8 mouse cellular contexts compared by ENCODE assay signal in the genomic region with DNA sequence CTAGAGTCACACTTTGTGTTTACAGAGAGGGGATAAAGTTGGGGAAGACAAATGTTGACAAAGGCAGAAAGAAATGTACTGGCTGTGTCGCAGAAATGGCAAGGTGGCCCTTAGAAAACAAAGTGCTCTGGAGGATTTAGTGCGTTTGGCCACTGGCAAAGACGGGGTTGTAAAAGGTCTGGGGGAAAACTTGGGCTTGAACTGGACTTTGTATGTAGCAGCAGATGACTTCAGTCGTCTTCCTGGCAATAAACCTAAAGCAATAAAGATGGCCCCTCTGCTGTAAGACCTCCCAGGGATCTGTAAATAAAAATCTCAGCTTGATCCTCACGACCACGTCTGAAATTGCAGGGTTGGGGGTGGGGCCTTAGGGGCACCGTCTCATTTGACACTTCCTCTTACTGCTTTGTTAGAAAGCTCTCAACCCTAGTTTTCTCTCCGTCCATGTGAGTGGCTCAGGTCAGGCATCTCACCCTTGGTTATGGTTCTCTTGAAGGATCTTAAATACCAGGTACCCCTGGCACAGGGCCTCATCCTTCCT. TPM values are rescaled to one million over a fixed set of nuclear protein-coding genes. Genes with fewer than 3 reads are reported as not detected.
DNase-seq lines count a peak whose midpoint lies in the region; ATAC-seq and TF ChIP-seq lines count a peak whose summit lies in the region.

No protein-coding gene starts in this region.

- H3K4me3 ChIP-seq in heart, postnatal 0 days (ENCODE audit: low read depth, low read length) = peak overlapping the region; percentile 66; the same call in 1 of the 2 replicates
- H3K4me3 ChIP-seq in embryonic facial prominence, embryonic 10.5 days = peak overlapping the region; percentile 67
- no peak overlapping the region for H3K4me3 ChIP-seq in hindbrain, embryonic 16.5 days (ENCODE audit: low read length)
- no peak overlapping the region for H3K4me3 ChIP-seq in midbrain, embryonic 15.5 days

- H3K9ac ChIP-seq in heart, postnatal 0 days (replicated peaks; ENCODE audit: low read depth, low read length) = no peak overlapping the region
- H3K9ac ChIP-seq in hindbrain, embryonic 16.5 days (ENCODE audit: low read depth, low read length) = 0 out of 2 replicates have a peak overlapping the region, but pooled peaks have one; percentile 68
- no peak overlapping the region for H3K9ac ChIP-seq in midbrain, embryonic 15.5 days

- no peak for ATAC-seq in heart, postnatal 0 days (ENCODE audit: insufficient read depth, low read depth)
- ATAC-seq in hindbrain, embryonic 16.5 days = no peak
- no peak for ATAC-seq in midbrain, embryonic 15.5 days (replicated peaks)

- H3K27ac ChIP-seq in heart, postnatal 0 days (ENCODE audit: low read depth) = no peak overlapping the region
- H3K27ac ChIP-seq in embryonic facial prominence, embryonic 10.5 days (replicated peaks) = peak overlapping the region; percentile 86
- 0 out of 2 replicates have a peak overlapping the region, but pooled peaks have one; percentile 78 for H3K27ac ChIP-seq in hindbrain, embryonic 16.5 days (ENCODE audit: low read depth, low read length)
- peak overlapping the region; percentile 84 for H3K27ac ChIP-seq in midbrain, embryonic 15.5 days

- TF ChIP-seq CTCF in heart, postnatal 0 days (IDR thresholded peaks at IDR 0.05; ENCODE audit: low read depth) = no peak

- H3K4me1 ChIP-seq in heart, postnatal 0 days (ENCODE audit: control insufficient read depth, insufficient read depth) = peaks cover 12% of the 10 kb centered on the region
- peaks cover 24% of the 10 kb centered on the region for H3K4me1 ChIP-seq in embryonic facial prominence, embryonic 10.5 days
- H3K4me1 ChIP-seq in hindbrain, embryonic 16.5 days (ENCODE audit: control insufficient read depth, insufficient read depth, low read depth, low read length) = peaks cover 11% of the 10 kb centered on the region
- H3K4me1 ChIP-seq in midbrain, embryonic 15.5 days = peaks cover 18% of the 10 kb centered on the region

- no peak for DNase-seq in heart, postnatal 0 days (ENCODE audit: low spot score)
- no peak for DNase-seq in heart, adult 9 months (ENCODE audit: low spot score in 2 of 2)
- DNase-seq in embryonic facial prominence, embryonic 10.5 days (ENCODE audit: low spot score) = no peak
- no peak for DNase-seq in gastrocnemius, postnatal 4 days (ENCODE audit: low spot score in 2 of 2)
- no peak for DNase-seq in layer of hippocampus, adult 11-12 months (ENCODE audit: low spot score)
- no peak for DNase-seq in gastrocnemius, adult 18-20 months (ENCODE audit: low spot score)

- no peak for TF ChIP-seq EP300 in heart, postnatal 0 days (IDR thresholded peaks at IDR 0.05; ENCODE audit: low read depth)

- peak overlapping the region; percentile 74 for H3K4me2 ChIP-seq in heart, postnatal 0 days (ENCODE audit: low read depth, low read length)
- peak overlapping the region; percentile 70 for H3K4me2 ChIP-seq in hindbrain, embryonic 16.5 days (ENCODE audit: low read length)
- peak overlapping the region; percentile 63 for H3K4me2 ChIP-seq in midbrain, embryonic 15.5 days

- WGBS in heart, postnatal 0 days = 52% methylated on average over 8 of the region's 8 CpGs
- WGBS in embryonic facial prominence, embryonic 10.5 days = 31% methylated on average over 8 of the region's 8 CpGs
- WGBS in hindbrain, embryonic 16.5 days = 40% methylated on average over 8 of the region's 8 CpGs
- WGBS in midbrain, embryonic 15.5 days = 40% methylated on average over 8 of the region's 8 CpGs

- H3K9me3 ChIP-seq in heart, postnatal 0 days (replicated peaks; ENCODE audit: control insufficient read depth, low read length) = peaks cover 4% of the 10 kb centered on the region; the same call in 1 of the 2 replicates
- H3K9me3 ChIP-seq in embryonic facial prominence, embryonic 10.5 days = 0 out of 2 replicates have a peak, but pooled peaks cover 4% of the 10 kb centered on the region
- H3K9me3 ChIP-seq in hindbrain, embryonic 16.5 days (ENCODE audit: control insufficient read depth, low read length) = no peaks in the 10 kb centered on the region
- 0 out of 2 replicates have a peak, but pooled peaks cover 2% of the 10 kb centered on the region for H3K9me3 ChIP-seq in midbrain, embryonic 15.5 days

- no peaks in the 10 kb centered on the region; the same call in 1 of the 2 replicates for H3K27me3 ChIP-seq in heart, postnatal 0 days (ENCODE audit: control insufficient read depth, insufficient read depth, low read length)
- H3K27me3 ChIP-seq in embryonic facial prominence, embryonic 10.5 days (replicated peaks; ENCODE audit: low read depth, poor library complexity, severe bottlenecking) = peaks cover 45% of the 10 kb centered on the region
- H3K27me3 ChIP-seq in hindbrain, embryonic 16.5 days (replicated peaks; ENCODE audit: control insufficient read depth, insufficient read depth, low read length) = no peaks in the 10 kb centered on the region
- H3K27me3 ChIP-seq in midbrain, embryonic 15.5 days (replicated peaks) = no peaks in the 10 kb centered on the region; the same call in 1 of the 2 replicates

- H3K36me3 ChIP-seq in heart, postnatal 0 days (replicated peaks; ENCODE audit: control insufficient read depth, insufficient read depth, low read length) = no peaks in the 10 kb centered on the region
- no peaks in the 10 kb centered on the region for H3K36me3 ChIP-seq in embryonic facial prominence, embryonic 10.5 days (replicated peaks)
- no peaks in the 10 kb centered on the region for H3K36me3 ChIP-seq in hindbrain, embryonic 16.5 days (ENCODE audit: control insufficient read depth, insufficient read depth, low read length)
- no peaks in the 10 kb centered on the region for H3K36me3 ChIP-seq in midbrain, embryonic 15.5 days (replicated peaks)

RNA-seq across cellular contexts. Expression of a gene that starts 6.7 kb away (rescaled TPM):
- 1.1 and 2.8 TPM in 2 replicates for total RNA-seq in heart, postnatal 0 days (2014; rRNA removed; ENCODE audit: low replicate concordance)
- 1.1 and 1.4 TPM in 2 replicates for polyA plus RNA-seq in heart, postnatal 0 days (2015; fragmentation: Nextera tagmentation; extraction: Ambion mirVana)
- 0.75 and 1.1 TPM in 2 replicates for polyA plus RNA-seq in embryonic facial prominence, embryonic 10.5 days (2016; fragmentation: Nextera tagmentation; extraction: Ambion mirVana)
- 4.9 and 6.0 TPM in 2 replicates for polyA plus RNA-seq in hindbrain, embryonic 16.5 days (2015; fragmentation: Nextera tagmentation; extraction: Ambion mirVana)
- 4.1 and 4.9 TPM in 2 replicates for polyA plus RNA-seq in midbrain, embryonic 15.5 days (2015; fragmentation: Nextera tagmentation; extraction: Ambion mirVana)
- under 1 TPM; 0.49 to 0.56 TPM for total RNA-seq in gastrocnemius, postnatal 4 days (2021)
- under 1 TPM in 1 of 2 experiments, not detected in 1; 0.09 TPM for total RNA-seq in gastrocnemius, adult 18-20 months (2021)

RNA-seq across cellular contexts. Expression of a gene that starts 7.5 kb away (rescaled TPM):
- total RNA-seq in heart, postnatal 0 days (2014; rRNA removed; ENCODE audit: low replicate concordance) = 1.5 and 10.2 TPM in 2 replicates
- 3.4 and 4.3 TPM in 2 replicates for polyA plus RNA-seq in heart, postnatal 0 days (2015; fragmentation: Nextera tagmentation; extraction: Ambion mirVana)
- 18.7 and 18.8 TPM in 2 replicates for polyA plus RNA-seq in embryonic facial prominence, embryonic 10.5 days (2016; fragmentation: Nextera tagmentation; extraction: Ambion mirVana)
- polyA plus RNA-seq in hindbrain, embryonic 16.5 days (2015; fragmentation: Nextera tagmentation; extraction: Ambion mirVana) = 239 and 257 TPM in 2 replicates
- polyA plus RNA-seq in midbrain, embryonic 15.5 days (2015; fragmentation: Nextera tagmentation; extraction: Ambion mirVana) = 278 and 308 TPM in 2 replicates
- 1 to 10 TPM; 2.8 to 3.1 TPM for total RNA-seq in gastrocnemius, postnatal 4 days (2021)
- total RNA-seq in gastrocnemius, adult 18-20 months (2021) = under 1 TPM; 0.25 to 0.43 TPM

RNA-seq across cellular contexts. Expression of a gene that starts 9.0 kb away (rescaled TPM):
- total RNA-seq in heart, postnatal 0 days (2014; rRNA removed; ENCODE audit: low replicate concordance) = 240 and 263 TPM in 2 replicates
- polyA plus RNA-seq in heart, postnatal 0 days (2015; fragmentation: Nextera tagmentation; extraction: Ambion mirVana) = 180 and 186 TPM in 2 replicates
- 152 and 159 TPM in 2 replicates for polyA plus RNA-seq in embryonic facial prominence, embryonic 10.5 days (2016; fragmentation: Nextera tagmentation; extraction: Ambion mirVana)
- 177 and 185 TPM in 2 replicates for polyA plus RNA-seq in hindbrain, embryonic 16.5 days (2015; fragmentation: Nextera tagmentation; extraction: Ambion mirVana)
- polyA plus RNA-seq in midbrain, embryonic 15.5 days (2015; fragmentation: Nextera tagmentation; extraction: Ambion mirVana) = 182 and 184 TPM in 2 replicates
- total RNA-seq in gastrocnemius, postnatal 4 days (2021) = 10 to 100 TPM; 62.2 to 63.1 TPM
- 10 to 100 TPM; 43.4 to 44.8 TPM for total RNA-seq in gastrocnemius, adult 18-20 months (2021)

RNA-seq across cellular contexts. Expression of a gene that starts 9.2 kb away (rescaled TPM):
- total RNA-seq in heart, postnatal 0 days (2014; rRNA removed; ENCODE audit: low replicate concordance) = 7.5 and 15.5 TPM in 2 replicates
- 6.9 and 8.4 TPM in 2 replicates for polyA plus RNA-seq in heart, postnatal 0 days (2015; fragmentation: Nextera tagmentation; extraction: Ambion mirVana)
- polyA plus RNA-seq in embryonic facial prominence, embryonic 10.5 days (2016; fragmentation: Nextera tagmentation; extraction: Ambion mirVana) = 34.1 and 37.3 TPM in 2 replicates
- polyA plus RNA-seq in hindbrain, embryonic 16.5 days (2015; fragmentation: Nextera tagmentation; extraction: Ambion mirVana) = 15.5 and 16.4 TPM in 2 replicates
- polyA plus RNA-seq in midbrain, embryonic 15.5 days (2015; fragmentation: Nextera tagmentation; extraction: Ambion mirVana) = 22.1 and 22.2 TPM in 2 replicates
- total RNA-seq in gastrocnemius, postnatal 4 days (2021) = 10 to 100 TPM; 12.0 to 12.9 TPM
- total RNA-seq in gastrocnemius, adult 18-20 months (2021) = 1 to 10 TPM; 1.2 to 1.7 TPM

RNA-seq across cellular contexts. Expression of a gene that starts 36.4 kb away (rescaled TPM):
- 23.6 and 23.8 TPM in 2 replicates for total RNA-seq in heart, postnatal 0 days (2014; rRNA removed; ENCODE audit: low replicate concordance)
- polyA plus RNA-seq in heart, postnatal 0 days (2015; fragmentation: Nextera tagmentation; extraction: Ambion mirVana) = 10.3 and 12.4 TPM in 2 replicates
- 46.2 and 55.9 TPM in 2 replicates for polyA plus RNA-seq in embryonic facial prominence, embryonic 10.5 days (2016; fragmentation: Nextera tagmentation; extraction: Ambion mirVana)
- polyA plus RNA-seq in hindbrain, embryonic 16.5 days (2015; fragmentation: Nextera tagmentation; extraction: Ambion mirVana) = 68.0 and 73.2 TPM in 2 replicates
- 98.2 and 102 TPM in 2 replicates for polyA plus RNA-seq in midbrain, embryonic 15.5 days (2015; fragmentation: Nextera tagmentation; extraction: Ambion mirVana)
- 10 to 100 TPM; 73.0 to 80.8 TPM for total RNA-seq in gastrocnemius, postnatal 4 days (2021)
- total RNA-seq in gastrocnemius, adult 18-20 months (2021) = 1 to 10 TPM; 5.7 to 7.9 TPM

Comparison
In these comparisons a context has a peak if more than half of its experiments do, and no peak if none do; other contexts are left out.
1. H3K4me3 ChIP-seq: peak in heart, postnatal 0 days (single experiment) and embryonic facial prominence, embryonic 10.5 days (single experiment); none in hindbrain, embryonic 16.5 days (single experiment) and midbrain, embryonic 15.5 days (single experiment).
2. RNA of a gene that starts 7.5 kb away (polyA plus RNA-seq): 278 to 308 TPM in midbrain, embryonic 15.5 days and 239 to 257 TPM in hindbrain, embryonic 16.5 days; 18.7 to 18.8 TPM in embryonic facial prominence, embryonic 10.5 days and 3.4 to 4.3 TPM in heart, postnatal 0 days; every median in the first group is over 10 times any median in the second.
3. Peak in every context shown above with its lines, with median percentiles within 50 percentile points of each other: H3K4me2 ChIP-seq.